ENCODE assay signal across 8 mouse cellular contexts in genomic region chr5:64702404-64702803, GRCm38 (mm10).
DNase-seq lines count a peak whose midpoint lies in the region; ATAC-seq and TF ChIP-seq lines count a peak whose summit lies in the region.
"Not testable (repeated sequence)": the region's sequence is repeated elsewhere in the genome, so short reads cannot be mapped to it uniquely, and the experiment has no call there.

No protein-coding gene starts in this region.

- not testable (repeated sequence) for H3K36me3 ChIP-seq in embryonic facial prominence, embryonic 13.5 days; forebrain, postnatal 0 days (ENCODE audit: insufficient read depth); heart, embryonic 16.5 days (ENCODE audit: control insufficient read depth, insufficient read depth); hindbrain, postnatal 0 days (ENCODE audit: insufficient read depth, low read length); kidney, postnatal 0 days (ENCODE audit: insufficient read depth, low read length); lung, embryonic 14.5 days (ENCODE audit: insufficient read depth); midbrain, embryonic 15.5 days (replicated peaks); stomach, embryonic 16.5 days (ENCODE audit: control insufficient read depth, insufficient read depth, low read length)

- not testable (repeated sequence) for H3K4me2 ChIP-seq in embryonic facial prominence, embryonic 13.5 days; forebrain, postnatal 0 days (ENCODE audit: low read depth); heart, embryonic 16.5 days (ENCODE audit: low read depth, low read length); hindbrain, postnatal 0 days (ENCODE audit: low read depth, low read length); kidney, postnatal 0 days (ENCODE audit: low read length); midbrain, embryonic 15.5 days
- H3K4me2 ChIP-seq in lung, embryonic 14.5 days, result 0 out of 2 replicates have a peak overlapping the region, but pooled peaks have one; percentile 28
- H3K4me2 ChIP-seq in stomach, embryonic 16.5 days (ENCODE audit: low read depth, low read length), result peak overlapping the region; percentile 23; the same call in 1 of the 2 replicates

- DNase-seq in forebrain, postnatal 0 days; hindbrain, postnatal 0 days (ENCODE audit: low spot score); kidney, postnatal 0 days (ENCODE audit: low spot score); lung, embryonic 14.5 days: not testable (repeated sequence)

- not testable (repeated sequence) for TF ChIP-seq CTCF in forebrain, postnatal 0 days (IDR thresholded peaks at IDR 0.05; ENCODE audit: low read depth); hindbrain, postnatal 0 days (IDR thresholded peaks at IDR 0.05; ENCODE audit: low read depth); kidney, postnatal 0 days (IDR thresholded peaks at IDR 0.05; ENCODE audit: low read depth); lung, embryonic 14.5 days (IDR thresholded peaks at IDR 0.05; ENCODE audit: low read depth)

- 69% methylated on average over 1 of the region's 1 CpGs for WGBS in embryonic facial prominence, embryonic 13.5 days
- 50% methylated on average over 1 of the region's 1 CpGs for WGBS in forebrain, postnatal 0 days
- WGBS in heart, embryonic 16.5 days, result 48% methylated on average over 1 of the region's 1 CpGs
- 42% methylated on average over 1 of the region's 1 CpGs for WGBS in hindbrain, postnatal 0 days
- 75% methylated on average over 1 of the region's 1 CpGs for WGBS in kidney, postnatal 0 days
- 52% methylated on average over 1 of the region's 1 CpGs for WGBS in lung, embryonic 14.5 days
- 44% methylated on average over 1 of the region's 1 CpGs for WGBS in midbrain, embryonic 15.5 days
- 64% methylated on average over 1 of the region's 1 CpGs for WGBS in stomach, embryonic 16.5 days

- H3K9ac ChIP-seq in embryonic facial prominence, embryonic 13.5 days; forebrain, postnatal 0 days; heart, embryonic 16.5 days (ENCODE audit: low read length); hindbrain, postnatal 0 days (replicated peaks; ENCODE audit: low read length); kidney, postnatal 0 days (ENCODE audit: low read depth, low read length); lung, embryonic 14.5 days; midbrain, embryonic 15.5 days; stomach, embryonic 16.5 days (ENCODE audit: low read length): not testable (repeated sequence)

- not testable (repeated sequence) for H3K4me3 ChIP-seq in embryonic facial prominence, embryonic 13.5 days; forebrain, postnatal 0 days (ENCODE audit: low read depth, low read length); heart, embryonic 16.5 days (ENCODE audit: low read length); hindbrain, postnatal 0 days (ENCODE audit: low read length); kidney, postnatal 0 days (replicated peaks; ENCODE audit: low read depth, low read length); lung, embryonic 14.5 days (ENCODE audit: low read depth, low read length); midbrain, embryonic 15.5 days; stomach, embryonic 16.5 days (replicated peaks; ENCODE audit: low read length)

- H3K4me1 ChIP-seq in embryonic facial prominence, embryonic 13.5 days, result peaks cover 37% of the 10 kb centered on the region
- H3K4me1 ChIP-seq in forebrain, postnatal 0 days (ENCODE audit: insufficient read depth), result peaks cover 15% of the 10 kb centered on the region
- H3K4me1 ChIP-seq in heart, embryonic 16.5 days (ENCODE audit: control insufficient read depth, insufficient read depth, low read length), result peaks cover 23% of the 10 kb centered on the region
- 0 out of 2 replicates have a peak, but pooled peaks cover 11% of the 10 kb centered on the region for H3K4me1 ChIP-seq in hindbrain, postnatal 0 days (ENCODE audit: insufficient read depth, low read length)
- H3K4me1 ChIP-seq in kidney, postnatal 0 days (replicated peaks; ENCODE audit: insufficient read depth, low read length), result peaks cover 15% of the 10 kb centered on the region
- H3K4me1 ChIP-seq in lung, embryonic 14.5 days (ENCODE audit: insufficient read depth), result peaks cover 40% of the 10 kb centered on the region
- H3K4me1 ChIP-seq in midbrain, embryonic 15.5 days, result peaks cover 14% of the 10 kb centered on the region; the same call in 1 of the 2 replicates
- H3K4me1 ChIP-seq in stomach, embryonic 16.5 days (ENCODE audit: control insufficient read depth, insufficient read depth, low read length), result peaks cover 31% of the 10 kb centered on the region

- H3K27ac ChIP-seq in embryonic facial prominence, embryonic 13.5 days, result peak overlapping the region; percentile 86
- peak overlapping the region; percentile 88 for H3K27ac ChIP-seq in forebrain, postnatal 0 days (ENCODE audit: low read depth, low read length)
- H3K27ac ChIP-seq in heart, embryonic 16.5 days (ENCODE audit: low read length), result peak overlapping the region; percentile 81
- peak overlapping the region; percentile 78 for H3K27ac ChIP-seq in hindbrain, postnatal 0 days
- peak overlapping the region; percentile 75 for H3K27ac ChIP-seq in kidney, postnatal 0 days
- H3K27ac ChIP-seq in lung, embryonic 14.5 days (ENCODE audit: low read depth), result peak overlapping the region; percentile 92
- H3K27ac ChIP-seq in midbrain, embryonic 15.5 days, result peak overlapping the region; percentile 73
- H3K27ac ChIP-seq in stomach, embryonic 16.5 days (ENCODE audit: low read length), result peak overlapping the region; percentile 94

- H3K9me3 ChIP-seq in embryonic facial prominence, embryonic 13.5 days; forebrain, postnatal 0 days (ENCODE audit: low read length); heart, embryonic 16.5 days (replicated peaks; ENCODE audit: control insufficient read depth, low read length); hindbrain, postnatal 0 days (ENCODE audit: low read length); kidney, postnatal 0 days (replicated peaks; ENCODE audit: low read length); lung, embryonic 14.5 days (ENCODE audit: low read depth, low read length); midbrain, embryonic 15.5 days; stomach, embryonic 16.5 days (replicated peaks; ENCODE audit: control insufficient read depth, low read length): not testable (repeated sequence)

- ATAC-seq in embryonic facial prominence, embryonic 13.5 days (ENCODE audit: insufficient number of reproducible peaks, insufficient read depth, low FRiP score, low TSS enrichment, low read depth); forebrain, postnatal 0 days; heart, embryonic 16.5 days (replicated peaks; ENCODE audit: extremely low read depth, insufficient read depth, low FRiP score); hindbrain, postnatal 0 days; kidney, postnatal 0 days (replicated peaks; ENCODE audit: low FRiP score, low read depth); lung, embryonic 14.5 days (ENCODE audit: insufficient read depth); midbrain, embryonic 15.5 days (replicated peaks); stomach, embryonic 16.5 days (ENCODE audit: insufficient read depth, low FRiP score): not testable (repeated sequence)

- not testable (repeated sequence) for H3K27me3 ChIP-seq in embryonic facial prominence, embryonic 13.5 days; forebrain, postnatal 0 days (ENCODE audit: insufficient read depth, low read length); heart, embryonic 16.5 days (ENCODE audit: control insufficient read depth, insufficient read depth, low read length); hindbrain, postnatal 0 days (ENCODE audit: insufficient read depth, low read length); kidney, postnatal 0 days (ENCODE audit: insufficient read depth, low read length); lung, embryonic 14.5 days (ENCODE audit: insufficient read depth, low read length); midbrain, embryonic 15.5 days (replicated peaks); stomach, embryonic 16.5 days (ENCODE audit: control insufficient read depth, insufficient read depth, low read length)
